Mouse (Mus musculus) liver, postnatal 0 days (tissue): ENCODE measurements at regions not wholly inside any gene's neighbourhood (a gene's known extent, or its start where the extent isn't known, plus 50 kb on each side); places are given as distances from the start of the nearest gene placed in this dataset.

ENCODE experiments used
- ATAC-seq: fragments of 200-750 bp; cut with Nextera tagmentation; 2 replicates; pipeline ENCODE4 v1.8.0; 2017; ENCODE audit warnings: mild to moderate bottlenecking, moderate library complexity
- DNase-seq: peaks from one replicate; pipeline ENCODE4 v3.0.0-alpha.2; 2016
- H3K27ac ChIP-seq: fragments of 300-500 bp; sonication (generic); 2 replicates; pipeline ENCODE4 v1.5.1; 2014; ENCODE audit warnings: antibody characterized with exemption, moderate library complexity, mild to moderate bottlenecking, low read depth
- H3K27me3 ChIP-seq: fragments of 300-500 bp; sonication (generic); 2 replicates; pipeline ENCODE4 v1.6.1; 2014; ENCODE audit warnings: low read length, control low read depth, mixed read lengths; ENCODE audit not compliant: insufficient read depth
- H3K36me3 ChIP-seq: fragments of 300-500 bp; sonication (generic); replicated peaks from 2 replicates; pipeline ENCODE4 v1.6.1; 2014; ENCODE audit warnings: mild to moderate bottlenecking, control low read depth, low read length, moderate library complexity, mixed read lengths; ENCODE audit not compliant: insufficient read depth
- H3K4me1 ChIP-seq: fragments of 300-500 bp; sonication (generic); 2 replicates; pipeline ENCODE4 v1.6.1; 2014; ENCODE audit warnings: antibody characterized with exemption, mild to moderate bottlenecking, control low read depth; ENCODE audit not compliant: insufficient read depth
- H3K4me2 ChIP-seq: fragments of 300-500 bp; sonication (generic); 2 replicates; pipeline ENCODE4 v1.6.1; 2014; ENCODE audit warnings: low read depth, mild to moderate bottlenecking, low read length, moderate library complexity, mixed read lengths
- H3K4me3 ChIP-seq: fragments of 300-500 bp; sonication (generic); 2 replicates; pipeline ENCODE4 v1.5.1; 2014; ENCODE audit warnings: low read depth, low read length
- H3K9ac ChIP-seq: fragments of 300-500 bp; sonication (generic); replicated peaks from 2 replicates; pipeline ENCODE4 v1.6.1; 2014; ENCODE audit warnings: mild to moderate bottlenecking, moderate library complexity
- H3K9me3 ChIP-seq: fragments of 300-500 bp; sonication (generic); 2 replicates; pipeline ENCODE4 v1.6.1; 2016; ENCODE audit warnings: mild to moderate bottlenecking, control low read depth, low read length, mixed read lengths
- CTCF ChIP-seq: sonication (generic); IDR thresholded peaks from 2 replicates; pipeline ENCODE4 v1.5.1; 2016; ENCODE audit warnings: antibody characterized with exemption, low read depth
- EP300 ChIP-seq: IDR thresholded peaks from 2 replicates; pipeline ENCODE4 v1.6.1; 2016; ENCODE audit warnings: antibody characterized with exemption, low read depth, mild to moderate bottlenecking
- WGBS: fragments of 180-500 bp; shearing (Covaris S2); extraction: QIAGEN DNeasy Blood & Tissue Kit; methylation state at CpG from one replicate; pipeline ENCODE4 v1.1.7; 2014; ENCODE audit not compliant: insufficient replicate concordance; 5-methylcytosine and 5-hydroxymethylcytosine counted together

DNA sequence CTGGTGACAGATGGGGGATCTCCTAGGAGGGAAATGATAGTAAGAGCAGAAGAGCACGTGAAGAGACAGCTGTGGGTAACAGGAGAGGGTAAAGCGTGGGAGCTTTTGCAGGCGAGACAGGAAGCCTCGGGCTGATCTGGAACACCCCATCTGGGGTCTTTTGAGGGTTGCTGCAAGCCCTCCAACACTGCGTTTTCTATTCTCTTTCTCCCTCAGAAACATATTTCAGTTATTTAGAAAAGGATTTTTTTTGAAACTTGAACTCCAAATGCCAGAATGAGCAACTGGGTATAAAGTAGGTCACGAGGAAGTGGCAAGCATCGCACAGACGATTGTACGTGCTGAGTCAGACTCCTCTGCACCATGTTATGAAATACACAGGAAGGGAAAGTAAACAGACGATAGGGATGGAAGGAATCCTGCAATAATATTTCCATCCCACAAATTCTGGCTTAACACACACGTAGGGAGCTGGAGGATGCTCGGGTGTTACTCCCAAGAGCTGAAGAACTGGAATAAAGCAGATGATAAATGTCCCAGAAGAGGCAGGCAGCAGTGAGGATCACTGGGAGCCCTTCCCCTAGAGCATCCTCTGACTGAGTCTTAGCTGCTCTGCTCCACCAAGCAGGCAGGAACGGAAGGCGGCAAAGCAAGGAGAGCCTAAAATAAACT lies 86.0 kb upstream of the Gm9887 start:
- DNase-seq (no peak), ATAC-seq (peak; percentile 55; the same call in 1 of the 2 replicates)
- Histone ChIP-seq H3K4me3 (no peak overlapping the region), H3K27me3 (no peaks in the 10 kb centered on the region), H3K4me2 (peak overlapping the region; percentile 20; the same call in 1 of the 2 replicates), H3K36me3 (no peaks in the 10 kb centered on the region), H3K9me3 (no peaks in the 10 kb centered on the region), H3K9ac (peak overlapping the region; percentile 13; the same call in 1 of the 2 replicates), H3K4me1 (peaks cover 20% of the 10 kb centered on the region), H3K27ac (peak overlapping the region; percentile 60)
- peak; percentile 50 for TF ChIP-seq EP300
- TF ChIP-seq CTCF = no peak
- WGBS = 23% methylated on average over 14 of the region's 14 CpGs

DNA sequence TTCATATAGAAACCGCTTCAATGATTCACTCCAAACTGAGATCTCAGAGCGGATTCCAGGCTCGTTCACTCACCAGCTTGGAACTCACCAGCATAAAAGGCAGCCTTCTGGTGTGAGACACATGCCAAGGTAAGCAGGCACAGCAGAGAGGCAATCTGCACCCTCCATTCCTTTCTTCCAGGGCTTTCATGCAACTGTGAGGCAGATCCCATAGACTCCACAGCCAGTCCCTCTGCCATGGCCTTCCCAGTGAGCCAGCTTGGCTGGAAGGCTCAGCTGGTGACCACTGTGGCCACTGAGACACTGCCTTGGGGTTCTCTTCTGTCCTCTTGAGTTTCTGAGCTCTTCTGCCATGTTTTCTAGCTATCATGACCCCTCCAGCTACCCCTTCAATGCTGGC lies 84.5 kb upstream of the Gm9887 start:
- Histone ChIP-seq H3K4me2 (no peak overlapping the region), H3K27me3 (no peaks in the 10 kb centered on the region), H3K4me3 (no peak overlapping the region), H3K9me3 (no peaks in the 10 kb centered on the region), H3K27ac (no peak overlapping the region), H3K36me3 (no peaks in the 10 kb centered on the region), H3K4me1 (peaks cover 11% of the 10 kb centered on the region), H3K9ac (no peak overlapping the region)
- WGBS = 82% methylated on average over 3 of the region's 3 CpGs
- DNase-seq (no peak), ATAC-seq (no peak)
- no peak for TF ChIP-seq EP300
- no peak for TF ChIP-seq CTCF

DNA sequence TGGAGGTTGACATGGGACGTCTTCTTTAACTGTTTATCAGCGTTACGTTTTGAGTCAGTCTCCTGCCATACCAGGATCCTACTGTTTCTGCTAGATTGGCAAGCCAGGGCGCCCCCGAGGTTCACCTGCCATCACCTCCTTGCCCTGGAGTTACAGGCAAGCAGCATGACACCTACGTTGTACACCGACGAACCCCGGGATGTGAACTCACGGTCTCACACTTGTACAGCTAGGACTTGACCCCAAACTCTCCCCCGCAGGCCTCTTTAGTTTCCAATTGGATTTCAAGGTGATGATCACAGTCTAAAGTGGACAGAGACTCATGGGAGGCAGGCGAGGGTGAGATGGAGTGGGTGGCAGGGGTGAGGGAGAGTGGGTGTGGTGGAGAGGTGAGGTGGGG lies 83.9 kb upstream of the Gm9887 start:
- Histone ChIP-seq H3K4me2 (no peak overlapping the region), H3K4me3 (no peak overlapping the region), H3K9ac (no peak overlapping the region), H3K4me1 (peaks cover 8% of the 10 kb centered on the region), H3K36me3 (no peaks in the 10 kb centered on the region), H3K27ac (no peak overlapping the region), H3K9me3 (no peaks in the 10 kb centered on the region), H3K27me3 (no peaks in the 10 kb centered on the region)
- WGBS = 76% methylated on average over 12 of the region's 12 CpGs
- ATAC-seq (no peak), DNase-seq (no peak)
- TF ChIP-seq CTCF (no peak), EP300 (no peak)

DNA sequence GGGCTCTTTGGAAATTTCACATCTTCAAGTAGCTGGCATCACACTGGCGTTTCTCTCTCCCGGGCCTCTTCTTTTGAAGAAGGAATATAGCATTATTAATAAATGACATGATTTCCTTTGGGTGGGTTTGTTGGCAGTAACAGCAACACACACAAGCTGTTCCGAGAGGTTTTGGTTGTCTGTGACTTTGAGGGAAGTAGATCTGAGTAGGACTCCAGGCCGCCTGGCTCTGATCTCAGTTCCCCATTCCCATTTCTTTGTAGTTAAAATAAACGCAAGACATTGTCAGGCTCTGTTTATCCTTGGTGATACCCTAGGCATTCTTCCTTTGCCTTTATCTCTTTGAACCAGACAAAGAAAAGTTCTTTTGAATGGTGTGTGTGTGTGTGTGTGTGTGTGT lies 83.3 kb upstream of the Gm9887 start:
- no peak overlapping the region for H3K4me3 ChIP-seq
- H3K36me3 ChIP-seq = no peaks in the 10 kb centered on the region
- no peak overlapping the region for H3K27ac ChIP-seq
- H3K9me3 ChIP-seq = no peaks in the 10 kb centered on the region
- H3K4me1 ChIP-seq = peaks cover 8% of the 10 kb centered on the region
- no peak for ATAC-seq
- H3K4me2 ChIP-seq = no peak overlapping the region
- H3K27me3 ChIP-seq = no peaks in the 10 kb centered on the region
- no peak for DNase-seq
- WGBS = 48% methylated on average over 5 of the region's 5 CpGs
- no peak for TF ChIP-seq EP300
- no peak for TF ChIP-seq CTCF
- no peak overlapping the region for H3K9ac ChIP-seq

DNA sequence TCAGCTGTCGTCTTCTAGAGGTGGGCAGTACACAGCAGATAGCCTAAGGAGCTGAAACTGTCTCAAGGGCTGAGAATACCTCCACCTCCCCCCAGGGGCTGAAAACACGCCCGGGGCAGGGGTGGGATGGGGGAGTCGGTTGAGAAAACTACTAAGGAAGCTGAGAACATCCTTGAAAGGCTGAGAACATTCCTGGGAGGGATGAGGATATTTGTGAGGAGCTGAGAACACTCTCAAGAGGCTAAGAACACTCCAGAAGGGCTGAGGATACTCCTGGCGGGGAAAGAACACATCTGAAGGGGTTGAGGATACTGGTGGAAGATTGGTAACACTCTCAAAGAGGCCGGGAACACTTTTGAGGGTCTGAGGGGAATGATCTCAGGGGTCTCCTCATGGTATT lies 81.3 kb upstream of the Gm9887 start:
- Histone ChIP-seq H3K27ac (no peak overlapping the region), H3K27me3 (no peaks in the 10 kb centered on the region), H3K4me3 (no peak overlapping the region), H3K4me2 (no peak overlapping the region), H3K9ac (no peak overlapping the region), H3K9me3 (no peaks in the 10 kb centered on the region), H3K4me1 (peaks cover 19% of the 10 kb centered on the region), H3K36me3 (no peaks in the 10 kb centered on the region)
- DNase-seq = no peak
- no peak for ATAC-seq
- WGBS = 81% methylated on average over 6 of the region's 6 CpGs
- TF ChIP-seq EP300 = no peak
- TF ChIP-seq CTCF = no peak

DNA sequence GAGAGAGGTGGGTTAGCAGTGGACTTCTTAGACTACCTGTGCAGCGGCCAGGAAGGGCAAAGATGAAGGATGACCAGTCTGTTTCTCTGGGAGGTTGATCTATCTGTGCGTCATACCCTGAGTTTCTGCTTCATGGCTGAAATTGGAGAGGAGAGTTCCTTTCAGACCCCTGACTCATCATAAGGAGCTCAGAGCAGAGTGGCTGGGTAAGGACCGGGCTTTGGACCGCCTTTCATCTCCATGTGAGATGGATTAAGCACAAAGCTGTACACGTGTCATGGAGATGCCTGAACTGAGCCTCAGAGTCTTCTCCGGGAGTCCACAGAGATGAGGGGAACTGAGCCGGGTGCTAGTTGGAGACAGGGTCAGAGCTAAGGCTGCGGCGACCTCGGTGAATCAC lies 80.7 kb upstream of the Gm9887 start:
- 79% methylated on average over 10 of the region's 10 CpGs for WGBS
- TF ChIP-seq CTCF = no peak

DNA sequence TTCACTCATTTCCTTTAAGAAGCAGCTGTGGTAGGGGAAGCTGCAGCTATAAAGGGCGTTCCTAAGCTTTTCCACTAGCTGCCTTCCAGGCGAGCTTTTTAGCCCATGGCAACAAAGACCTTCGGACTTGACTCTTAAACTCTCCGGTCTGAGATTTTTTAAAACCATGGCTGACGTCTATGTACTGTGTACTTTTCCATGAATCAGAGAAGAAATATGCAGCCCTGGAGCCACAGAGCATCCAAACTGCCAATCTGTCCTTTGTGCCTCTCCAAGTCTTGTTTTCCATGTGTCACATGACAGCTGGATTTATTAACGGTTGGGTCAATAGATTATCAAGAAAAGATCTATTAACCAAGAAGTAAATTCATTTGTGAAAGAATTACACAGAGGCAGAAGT lies 78.9 kb upstream of the Gm9887 start:
- TF ChIP-seq EP300 (peak; percentile 40; the same call in 1 of the 2 replicates), CTCF (no peak)
- Histone ChIP-seq H3K27ac (no peak overlapping the region), H3K4me2 (no peak overlapping the region), H3K9ac (no peak overlapping the region), H3K36me3 (no peaks in the 10 kb centered on the region), H3K4me3 (no peak overlapping the region), H3K9me3 (no peaks in the 10 kb centered on the region), H3K27me3 (no peaks in the 10 kb centered on the region), H3K4me1 (peaks cover 23% of the 10 kb centered on the region)
- DNase-seq (no peak), ATAC-seq (peak; percentile 21; the same call in 1 of the 2 replicates)
- WGBS = 47% methylated on average over 6 of the region's 6 CpGs

More for the DNA sequence above, 80.7 kb upstream of the Gm9887 start:
- Histone ChIP-seq H3K27me3 (no peaks in the 10 kb centered on the region), H3K4me2 (no peak overlapping the region), H3K36me3 (no peaks in the 10 kb centered on the region), H3K4me1 (peaks cover 20% of the 10 kb centered on the region), H3K9ac (no peak overlapping the region), H3K9me3 (no peaks in the 10 kb centered on the region), H3K4me3 (no peak overlapping the region), H3K27ac (no peak overlapping the region)
- no peak for ATAC-seq
- DNase-seq = no peak
